Mouse (Mus musculus) G1E (cell line): ENCODE data around the gene Gm5447.

Experiments
- CTCF ChIP-seq: IDR thresholded peaks from 2 replicates; pipeline ENCODE4 v1.5.1; 2012; ENCODE audit warnings: low read depth, low read length, inconsistent platforms, mixed read lengths
- GATA2 ChIP-seq: IDR thresholded peaks from 2 replicates; pipeline ENCODE4 v1.6.1; 2012; ENCODE audit warnings: low read depth, low read length, inconsistent platforms, borderline replicate concordance
- POLR2AphosphoS5 ChIP-seq: IDR thresholded peaks from 2 replicates; pipeline ENCODE4 v1.6.1; 2012; ENCODE audit warnings: low read depth, low read length, inconsistent platforms; ENCODE audit not compliant: insufficient replicate concordance

GRCm38 (mm10) chr13:30974247-30974630, 235 bp downstream of the Gm5447 start:
- no peak for TF ChIP-seq CTCF
- TF ChIP-seq POLR2AphosphoS5, result no peak
- TF ChIP-seq GATA2, result no peak
